Mouse (Mus musculus) ovary, adult 10 weeks (tissue): ENCODE data around the gene Ifitm10. TPM values are rescaled to one million over a fixed set of nuclear protein-coding genes. Genes with fewer than 3 reads are reported as not detected.

ENCODE experiments used
- polyA plus RNA-seq: library from polyadenylated mRNA; stranded (reverse); fragments of 350-450 nt; fragmentation: Illumina TruSeq; extraction: RNeasy Lipid Tissue Mini Kit (QIAGEN cat#74804); gene quantifications from one replicate; pipeline ENCODE4 v1.2.3, GENCODE M21; 2014

The Ifitm10 gene
- not detected for polyA plus RNA-seq

GRCm38 (mm10) chr7:142373641-142374412 lies at the start of gene Ifitm10:
TSS of gene Ifitm10 (minus strand) at chr7:142373753.

GRCm38 (mm10) chr7:142387419-142388148 lies 14.0 kb upstream of the Ifitm10 start, which contains the start of gene Ctsd:
TSS of gene Ctsd (minus strand) at chr7:142388038.

GRCm38 (mm10) chr7:142382567-142382966 lies 9.0 kb upstream of the Ifitm10 start, which contains the start of gene Gm49369:
TSS of gene Gm49369 (minus strand) at chr7:142382667.

GRCm38 (mm10) chr7:142303249-142303648 lies 70.3 kb downstream of the Ifitm10 start, which contains the start of gene Krtap5-4:
TSS of gene Krtap5-4 (plus strand) at chr7:142303549.

GRCm38 (mm10) chr7:142297018-142297417 lies 76.5 kb downstream of the Ifitm10 start, which contains the start of gene Krtap5-1:
TSS of gene Krtap5-1 (minus strand) at chr7:142297118.

Other genes starting within 250 kb of the Ifitm10 start
- not detected for gene Gm39115, start 237.7 kb downstream of the Ifitm10 start, polyA plus RNA-seq
- gene Gm45337, start 229.1 kb downstream of the Ifitm10 start, polyA plus RNA-seq: not detected
- not detected for gene Gm29735, start 216.6 kb downstream of the Ifitm10 start, polyA plus RNA-seq
- not detected for gene Gm4553, start 208.0 kb downstream of the Ifitm10 start, polyA plus RNA-seq
- gene Krtap5-2, start 197.7 kb downstream of the Ifitm10 start, polyA plus RNA-seq: not detected
- not detected for gene Gm10153, start 183.4 kb downstream of the Ifitm10 start, polyA plus RNA-seq
- not detected for gene Krtap5-3, start 172.4 kb downstream of the Ifitm10 start, polyA plus RNA-seq
- not detected for gene Gm7579, start 161.9 kb downstream of the Ifitm10 start, polyA plus RNA-seq
- gene Krtap5-5, start 143.8 kb downstream of the Ifitm10 start, polyA plus RNA-seq: not detected
- not detected for gene Gm40460, start 132.7 kb downstream of the Ifitm10 start, polyA plus RNA-seq
- gene Gm2431, start 115.4 kb downstream of the Ifitm10 start, polyA plus RNA-seq: not detected
- not detected for gene Gm4559, start 99.4 kb downstream of the Ifitm10 start, polyA plus RNA-seq
- gene Krtap5-1, start 76.6 kb downstream of the Ifitm10 start, polyA plus RNA-seq: not detected
- not detected for gene Krtap5-4, start 70.2 kb downstream of the Ifitm10 start, polyA plus RNA-seq
- 29.8 TPM for gene Gm49369, start 8.9 kb upstream of the Ifitm10 start, polyA plus RNA-seq
- 23.6 TPM for gene Ctsd, start 14.3 kb upstream of the Ifitm10 start, polyA plus RNA-seq
- not detected for gene Syt8, start 61.1 kb upstream of the Ifitm10 start, polyA plus RNA-seq
- not detected for gene Tnni2, start 68.1 kb upstream of the Ifitm10 start, polyA plus RNA-seq
- 8.0 TPM for gene Lsp1, start 87.1 kb upstream of the Ifitm10 start, polyA plus RNA-seq
- gene Tnnt3, start 125.1 kb upstream of the Ifitm10 start, polyA plus RNA-seq: not detected
- 1.9 TPM for gene Mrpl23, start 158.9 kb upstream of the Ifitm10 start, polyA plus RNA-seq